Mouse (Mus musculus) bone marrow macrophage, adult 2 months (primary cell): ENCODE results near the gene Clpp.

Experiments used
- CTCF ChIP-seq: IDR thresholded peaks from 2 replicates; pipeline ENCODE4 v1.5.1; 2012; ENCODE audit warnings: low read depth, mild to moderate bottlenecking, low read length, moderate library complexity
- POLR2A ChIP-seq: IDR thresholded peaks from 2 replicates; pipeline ENCODE4 v1.6.1; 2012; ENCODE audit warnings: mild to moderate bottlenecking, low read depth, low read length, borderline replicate concordance

GRCm38 (mm10) chr17:57003994-57004393 is 13.9 kb downstream of the Clpp start:
- TF ChIP-seq POLR2A (no peak), CTCF (no peak)
